ENCODE assay signal across 20 mouse cellular contexts in the genomic region with DNA sequence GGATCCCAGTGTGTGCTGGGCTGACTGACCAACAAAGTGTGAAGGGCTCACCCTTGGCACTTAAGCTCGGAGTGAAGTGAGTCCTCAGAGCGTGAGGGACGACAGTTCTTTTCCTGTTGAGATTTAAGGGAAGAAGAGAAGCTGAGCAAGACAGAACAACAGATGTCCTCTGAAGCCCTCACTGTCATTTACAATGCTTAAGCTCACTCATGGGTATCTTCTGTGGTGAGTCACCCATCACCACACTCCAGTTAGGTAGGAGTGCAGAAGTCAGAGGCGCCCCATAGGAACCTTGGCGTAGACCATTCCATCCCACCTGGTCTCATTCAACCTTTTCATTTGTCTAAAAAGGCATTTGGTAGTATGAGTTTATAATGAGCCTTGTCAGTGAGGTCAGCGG.
DNase-seq lines count a peak whose midpoint lies in the region; ATAC-seq and TF ChIP-seq lines count a peak whose summit lies in the region.
"Had no signal": no experiment of that assay in that cellular context is flagged by ENCODE, and none has a peak within 500 bp of the region (broad histone marks: within the 10 kb centered on the region; RNA-seq: fewer than 3 reads in every experiment).

No protein-coding gene starts in this region.

- no peak for ATAC-seq in granulocyte monocyte progenitor cell, adult 5-6 weeks (replicated peaks; ENCODE audit: poor library complexity, severe bottlenecking)
- ATAC-seq: forebrain, embryonic 14.5 days; forebrain, postnatal 0 days; intestine, postnatal 0 days had no signal

- DNase-seq in cerebellum, adult 2 months = peak in 1 of 2 experiments; percentile 58
- DNase-seq in cerebellum, adult 18-20 months = no peak
- DNase-seq in left cerebral cortex, adult 2 months (ENCODE audit: extremely low spot score in 1 of 2, low spot score in 2 of 2) = no peak
- DNase-seq in left cerebral cortex, adult 8-10 months (ENCODE audit: low spot score in 2 of 2) = no peak
- peak; percentile 78 for DNase-seq in brain, adult 2 months (ENCODE audit: low read depth, low spot score)
- DNase-seq: adrenal gland, adult 2 months; adrenal gland, postnatal 14 days; B cell, adult 2 months; cerebellum, adult 8-10 months; cerebellum, postnatal 14 days; forebrain, postnatal 0 days; gastrocnemius, postnatal 10 days; gastrocnemius, postnatal 36 days had no signal

- H3K27ac ChIP-seq in cerebellum, adult 2 months (ENCODE audit: insufficient read depth, low read length) = peak overlapping the region; percentile 75
- peak overlapping the region; percentile 18; the same call in 1 of the 2 replicates for H3K27ac ChIP-seq in left cerebral cortex, adult 2 months
- H3K27ac ChIP-seq: embryonic facial prominence, embryonic 12.5 days; embryonic facial prominence, embryonic 15.5 days; hindbrain, embryonic 12.5 days; hindbrain, embryonic 15.5 days had no signal

- intact Hi-C loops in left cerebral cortex, adult 2 months (cut with DNase I) = loop anchor here (5.0 kb wide), 1 partner anchor 49 kb away; no protein-coding TSS in a partner anchor

- H3K4me1 ChIP-seq in cerebellum, adult 2 months (ENCODE audit: control insufficient read depth, insufficient read depth, low read length) = peaks cover 62% of the 10 kb centered on the region
- H3K4me1 ChIP-seq: embryonic facial prominence, embryonic 12.5 days; embryonic facial prominence, embryonic 15.5 days had no signal

- no peak for TF ChIP-seq POLR2A in cerebellum, adult 2 months (IDR thresholded peaks at IDR 0.05; ENCODE audit: borderline replicate concordance, insufficient read depth, low read length)

- H3K27me3 ChIP-seq in cerebellum, adult 2 months (ENCODE audit: control insufficient read depth, insufficient read depth, low read length) = no peaks in the 10 kb centered on the region
- H3K27me3 ChIP-seq: embryonic facial prominence, embryonic 12.5 days; embryonic facial prominence, embryonic 15.5 days; hindbrain, embryonic 12.5 days; hindbrain, embryonic 15.5 days had no signal

- no peak overlapping the region for H3K4me3 ChIP-seq in cerebellum, adult 2 months (replicated peaks; ENCODE audit: insufficient read depth, low read depth, low read length)
- no peak overlapping the region for H3K4me3 ChIP-seq in left cerebral cortex, adult 2 months
- H3K4me3 ChIP-seq: embryonic facial prominence, embryonic 12.5 days; embryonic facial prominence, embryonic 15.5 days; hindbrain, embryonic 12.5 days; hindbrain, embryonic 15.5 days had no signal

- 39% methylated on average over 6 of the region's 6 CpGs for WGBS in cerebellum, adult 2 months

- no peak for TF ChIP-seq CTCF in cerebellum, adult 2 months (IDR thresholded peaks at IDR 0.05; ENCODE audit: borderline replicate concordance, insufficient read depth, low read depth, low read length)
- no peak for TF ChIP-seq CTCF in left cerebral cortex, adult 2 months (IDR thresholded peaks at IDR 0.05)
